Mouse (Mus musculus): Measurements from ENCODE around the gene Srcin1. TPM values are rescaled to one million over a fixed set of nuclear protein-coding genes. Genes with fewer than 3 reads are reported as not detected.

Gene Srcin1
- total RNA-seq, 2 experiments from 2014 or later, result 326 to 349 TPM

- intact Hi-C loops (cut with DNase I), result no loop called here
- DNase-seq (ENCODE audit: low spot score in 2 of 2), result no peak
Observed at GRCm38 (mm10) chr11:97513066-97513465, 62.9 kb downstream of the Srcin1 start.

- no peak for DNase-seq (ENCODE audit: low spot score in 2 of 2)
Observed at GRCm38 (mm10) chr11:97512511-97512910, 63.5 kb downstream of the Srcin1 start.

GRCm38 (mm10) chr11:97511661-97512369 is 64.2 kb downstream of the Srcin1 start:
- no peak for DNase-seq (ENCODE audit: low spot score in 2 of 2)
- intact Hi-C loops (cut with DNase I), result no loop called here

More at GRCm38 (mm10) chr11:97512511-97512910, 63.5 kb downstream of the Srcin1 start:
- intact Hi-C loops (cut with DNase I), result no loop called here

GRCm38 (mm10) chr11:97510966-97511660 is 64.9 kb downstream of the Srcin1 start:
- DNase-seq (ENCODE audit: low spot score in 2 of 2), result no peak

GRCm38 (mm10) chr11:97509715-97510485 is 66.1 kb downstream of the Srcin1 start:
- intact Hi-C loops (cut with DNase I), result no loop called here
- no peak for DNase-seq (ENCODE audit: low spot score in 2 of 2)

More at GRCm38 (mm10) chr11:97510966-97511660, 64.9 kb downstream of the Srcin1 start:
- intact Hi-C loops (cut with DNase I), result no loop called here

GRCm38 (mm10) chr11:97509058-97509457 is 66.9 kb downstream of the Srcin1 start:
- DNase-seq (ENCODE audit: low spot score in 2 of 2), result no peak
- intact Hi-C loops (cut with DNase I), result no loop called here

GRCm38 (mm10) chr11:97508198-97508597 is 67.8 kb downstream of the Srcin1 start:
- no peak for DNase-seq (ENCODE audit: low spot score in 2 of 2)
- intact Hi-C loops (cut with DNase I), result no loop called here

GRCm38 (mm10) chr11:97506331-97506730 is 69.7 kb downstream of the Srcin1 start:
- DNase-seq (ENCODE audit: low spot score in 2 of 2), result no peak
- intact Hi-C loops (cut with DNase I), result no loop called here

GRCm38 (mm10) chr11:97505784-97506183 is 70.2 kb downstream of the Srcin1 start:
- no peak for DNase-seq (ENCODE audit: low spot score in 2 of 2)
- intact Hi-C loops (cut with DNase I), result no loop called here

- no peak for DNase-seq (ENCODE audit: low spot score in 2 of 2)
- intact Hi-C loops (cut with DNase I), result no loop called here
Observed at GRCm38 (mm10) chr11:97502846-97503245, 73.1 kb downstream of the Srcin1 start.

- peak in 1 of 2 experiments; percentile 64 for DNase-seq (ENCODE audit: low spot score in 2 of 2)
- intact Hi-C loops (cut with DNase I), result no loop called here
Observed at GRCm38 (mm10) chr11:97502383-97502782, 73.6 kb downstream of the Srcin1 start.

GRCm38 (mm10) chr11:97500720-97501448 is 75.1 kb downstream of the Srcin1 start:
- peak in 1 of 2 experiments; percentile 36 for DNase-seq (ENCODE audit: low spot score in 2 of 2)
- intact Hi-C loops (cut with DNase I), result no loop called here

- peak in 1 of 2 experiments; percentile 43 for DNase-seq (ENCODE audit: low spot score in 2 of 2)
- intact Hi-C loops (cut with DNase I), result no loop called here
Observed at GRCm38 (mm10) chr11:97499865-97500719, 75.9 kb downstream of the Srcin1 start, which contains the start of gene 4933428G20Rik. Gene 4933428G20Rik (minus strand): TSS chr11:97500340.

GRCm38 (mm10) chr11:97497543-97497942 is 78.4 kb downstream of the Srcin1 start:
- intact Hi-C loops (cut with DNase I), result no loop called here
- no peak for DNase-seq (ENCODE audit: low spot score in 2 of 2)

- intact Hi-C loops (cut with DNase I), result no loop called here
- no peak for DNase-seq (ENCODE audit: low spot score in 2 of 2)
Observed at GRCm38 (mm10) chr11:97492836-97493235, 83.2 kb downstream of the Srcin1 start.

- DNase-seq (ENCODE audit: low spot score in 2 of 2), result no peak
- intact Hi-C loops (cut with DNase I), result no loop called here
Observed at GRCm38 (mm10) chr11:97491640-97492039, 84.3 kb downstream of the Srcin1 start.

GRCm38 (mm10) chr11:97489589-97490324 is 86.2 kb downstream of the Srcin1 start:
- intact Hi-C loops (cut with DNase I), result loop anchor here (2.0 kb wide), 1 partner anchor 133 kb away; no protein-coding TSS in a partner anchor
- peak; percentile 75 to 76 for DNase-seq (ENCODE audit: low spot score in 2 of 2)

GRCm38 (mm10) chr11:97487656-97488055 is 88.3 kb downstream of the Srcin1 start:
- intact Hi-C loops (cut with DNase I), result loop anchor here (2.0 kb wide), 1 partner anchor 135 kb away; no protein-coding TSS in a partner anchor
- DNase-seq (ENCODE audit: low spot score in 2 of 2), result no peak
